Mouse (Mus musculus) CH12.LX (cell line): ENCODE data around the gene Zbtb48. TPM values are rescaled to one million over a fixed set of nuclear protein-coding genes. Genes with fewer than 3 reads are reported as not detected.

Experiments
- DNase-seq: peaks from one replicate; pipeline ENCODE4 v3.0.0-alpha.2; 2013; ENCODE audit errors: extremely low read depth
- H3K27ac ChIP-seq: 2 replicates; pipeline ENCODE4 v1.5.1; 2012; ENCODE audit warnings: low read depth, mild to moderate bottlenecking, control low read depth, moderate library complexity; ENCODE audit not compliant: insufficient read depth
- H3K27me3 ChIP-seq: replicated peaks from 2 replicates; pipeline ENCODE3; 2012; ENCODE audit warnings: inconsistent platforms
- H3K36me3 ChIP-seq, 2 experiments: replicated peaks in 1 of 2; 2 replicates each; pipeline versions ENCODE3 to v1.6.1; 2012; ENCODE audit warnings: inconsistent platforms in 1 of 2, low read length in 1 of 2, mild to moderate bottlenecking in 1 of 2, mixed read lengths in 1 of 2, moderate library complexity in 1 of 2; ENCODE audit not compliant: control insufficient read depth in 1 of 2, insufficient read depth in 1 of 2
- H3K4me1 ChIP-seq, 2 experiments: 2 replicates each; pipeline ENCODE4 v1.6.1; 2012; ENCODE audit warnings: inconsistent platforms in 1 of 2, moderate library complexity in 1 of 2; ENCODE audit not compliant: insufficient read depth in 2 of 2, control insufficient read depth in 1 of 2
- H3K4me2 ChIP-seq: 2 replicates; pipeline ENCODE4 v1.6.1; 2012; ENCODE audit warnings: low read depth, mild to moderate bottlenecking, control low read depth; ENCODE audit not compliant: poor library complexity, insufficient read depth, severe bottlenecking
- H3K4me3 ChIP-seq, 3 experiments: fragments of 150-350 bp in 1 of 3; sonication (generic) in 1 of 3; replicated peaks in 1 of 3; 2 replicates each; pipeline versions ENCODE3 to v1.5.1; 2011 to 2012; ENCODE audit warnings: low read depth in 2 of 3, low read length in 2 of 3, mild to moderate bottlenecking in 2 of 3, moderate library complexity in 2 of 3, control low read depth in 1 of 3, improper control_type of control experiment in 1 of 3, inconsistent platforms in 1 of 3, mixed read lengths in 1 of 3; ENCODE audit not compliant: poor library complexity in 1 of 3
- H3K79me2 ChIP-seq: replicated peaks from 2 replicates; pipeline ENCODE4 v1.6.1; 2012; ENCODE audit warnings: mild to moderate bottlenecking, moderate library complexity; ENCODE audit not compliant: control insufficient read depth, poor library complexity, insufficient read depth, severe bottlenecking; ENCODE audit errors: extremely low read depth
- H3K9ac ChIP-seq: 2 replicates; pipeline ENCODE4 v1.6.1; 2012; ENCODE audit warnings: low read depth, mild to moderate bottlenecking, control low read depth, moderate library complexity; ENCODE audit not compliant: insufficient read depth
- H3K9me3 ChIP-seq: replicated peaks from 2 replicates; pipeline ENCODE3; 2012; ENCODE audit warnings: low read length, inconsistent platforms, mixed read lengths
- BHLHE40 ChIP-seq: IDR thresholded peaks from 2 replicates; pipeline ENCODE4 v1.6.1; 2011; ENCODE audit warnings: mild to moderate bottlenecking, low read depth, low read length, improper control_type of control experiment
- CHD1 ChIP-seq: IDR thresholded peaks from 2 replicates; pipeline ENCODE4 v1.6.1; 2012; ENCODE audit warnings: low read depth, low read length, improper control_type of control experiment, inconsistent platforms
- CHD2 ChIP-seq: IDR thresholded peaks from 2 replicates; pipeline ENCODE4 v1.6.1; 2011; ENCODE audit warnings: low read length, improper control_type of control experiment
- CTCF ChIP-seq, 2 experiments: IDR thresholded peaks in 1 of 2; conservative IDR thresholded peaks in 1 of 2; 2 replicates each; pipeline ENCODE4 v1.5.1; 2011 to 2012; ENCODE audit warnings: low read depth in 2 of 2, low read length in 2 of 2, improper control_type of control experiment in 1 of 2, inconsistent platforms in 1 of 2, mild to moderate bottlenecking in 1 of 2, moderate library complexity in 1 of 2
- EP300 ChIP-seq: IDR thresholded peaks from 2 replicates; pipeline ENCODE4 v1.6.1; 2011; ENCODE audit warnings: low read length, improper control_type of control experiment
- IRF4 ChIP-seq: IDR thresholded peaks from 2 replicates; pipeline ENCODE4 v1.6.1; 2014; ENCODE audit warnings: low read depth, mild to moderate bottlenecking, inconsistent platforms, low read length, improper control_type of control experiment
- JUN ChIP-seq: IDR thresholded peaks from 2 replicates; pipeline ENCODE4 v1.6.1; 2011; ENCODE audit warnings: low read depth, mild to moderate bottlenecking, low read length, improper control_type of control experiment, moderate library complexity; ENCODE audit not compliant: insufficient read depth
- KAT2A ChIP-seq: IDR thresholded peaks from 2 replicates; pipeline ENCODE4 v1.6.1; 2012; ENCODE audit warnings: low read length, improper control_type of control experiment, inconsistent platforms; ENCODE audit not compliant: insufficient replicate concordance
- MAFK ChIP-seq: IDR thresholded peaks from 2 replicates; pipeline ENCODE4 v1.6.1; 2011; ENCODE audit warnings: low read length, improper control_type of control experiment; ENCODE audit not compliant: insufficient replicate concordance
- MYC ChIP-seq: IDR thresholded peaks from 2 replicates; pipeline ENCODE4 v1.6.1; 2011; ENCODE audit warnings: low read depth, mild to moderate bottlenecking, improper control_type of control experiment, low read length
- NELFE ChIP-seq: IDR thresholded peaks from 2 replicates; pipeline ENCODE4 v1.6.1; 2011; ENCODE audit warnings: low read depth, low read length, improper control_type of control experiment
- NRF1 ChIP-seq: IDR thresholded peaks from 2 replicates; pipeline ENCODE4 v1.6.1; 2014; ENCODE audit warnings: low read depth, mild to moderate bottlenecking, inconsistent platforms, low read length, improper control_type of control experiment, moderate library complexity
- RAD21 ChIP-seq: IDR thresholded peaks from 2 replicates; pipeline ENCODE4 v1.6.1; 2011; ENCODE audit warnings: low read depth, mild to moderate bottlenecking, low read length, improper control_type of control experiment, moderate library complexity
- RCOR1 ChIP-seq: conservative IDR thresholded peaks from 2 replicates; pipeline ENCODE4 v1.6.1; 2012; ENCODE audit warnings: low read depth, mild to moderate bottlenecking, inconsistent platforms, low read length, improper control_type of control experiment
- SIN3A ChIP-seq: IDR thresholded peaks from 2 replicates; pipeline ENCODE4 v1.6.1; 2012; ENCODE audit warnings: low read length, improper control_type of control experiment, inconsistent platforms
- SMC3 ChIP-seq: IDR thresholded peaks from 2 replicates; pipeline ENCODE4 v1.6.1; 2011; ENCODE audit warnings: low read depth, low read length, improper control_type of control experiment
- UBTF ChIP-seq: IDR thresholded peaks from 2 replicates; pipeline ENCODE4 v1.6.1; 2012; ENCODE audit warnings: low read depth, mild to moderate bottlenecking, inconsistent platforms, low read length, improper control_type of control experiment, moderate library complexity
- USF2 ChIP-seq: conservative IDR thresholded peaks from 2 replicates; pipeline ENCODE4 v1.6.1; 2011; ENCODE audit warnings: low read depth, low read length, improper control_type of control experiment
- ZC3H11A ChIP-seq: IDR thresholded peaks from 2 replicates; pipeline ENCODE4 v1.6.1; 2012; ENCODE audit warnings: low read depth, mild to moderate bottlenecking, inconsistent platforms, low read length, improper control_type of control experiment
- ZKSCAN1 ChIP-seq: IDR thresholded peaks from 2 replicates; pipeline ENCODE4 v1.6.1; 2012; ENCODE audit warnings: low read depth, inconsistent platforms, low read length, improper control_type of control experiment, borderline replicate concordance
- ZNF384 ChIP-seq: IDR thresholded peaks from 2 replicates; pipeline ENCODE4 v1.6.1; 2012; ENCODE audit warnings: low read depth, low read length, improper control_type of control experiment, inconsistent platforms
- dilution Hi-C: fragments of 300-500 bp; cut with MboI; formaldehyde crosslinking; loops from 2 replicates; pipeline ENCODE4 v1.14.3; 2020; ENCODE audit warnings: low sequenced_read_pairs; ENCODE audit not compliant: extremely low pct_unique_long_range_greater_than_20kb, extremely low pct_ligation_motif_present
- in situ Hi-C: fragments of 300-500 bp; cut with MboI; formaldehyde crosslinking; loops from 3 replicates; pipeline ENCODE4 v1.14.3; 2019; ENCODE audit warnings: low sequenced_read_pairs, low pct_ligation_motif_present, low pct_unique_long_range_greater_than_20kb, mixed read lengths
- polyA plus RNA-seq: library from polyadenylated mRNA; unstranded; fragments of >175 nt; gene quantifications from 2 replicates; pipeline ENCODE4 v1.2.1, GENCODE M21; 2012; ENCODE audit warnings: low read depth; ENCODE audit not compliant: insufficient read length
- total RNA-seq, 2 experiments: library from RNA; depleted of rRNA; stranded (reverse); fragments of 300-350 nt in 1 of 2; fragments of >200 nt in 1 of 2; gene quantifications; 2 replicates each; pipeline ENCODE4 v1.2.3; 2012 to 2014

Gene Zbtb48
- total and polyA plus RNA-seq, 3 experiments, result 7.4 to 13.6 (median 10.5) TPM

- H3K9ac ChIP-seq, result no peak overlapping the region
- H3K27me3 ChIP-seq, result no peaks in the 10 kb centered on the region
- dilution Hi-C loops, result no loop called here
- in situ Hi-C loops, result no loop called here
- DNase-seq, result no peak
- H3K79me2 ChIP-seq, result peaks cover 10% of the 10 kb centered on the region
- TF ChIP-seq EP300, result no peak
- no peak for TF ChIP-seq CHD1
- TF ChIP-seq RAD21, result no peak
- no peak for TF ChIP-seq NELFE
- no peak for TF ChIP-seq BHLHE40
- TF ChIP-seq ZNF384, result no peak
- no peak for TF ChIP-seq ZC3H11A
- no peak for TF ChIP-seq CHD2
- TF ChIP-seq SMC3, result no peak
- TF ChIP-seq IRF4, result no peak
- TF ChIP-seq KAT2A, result no peak
- no peak for TF ChIP-seq CTCF (conservative IDR thresholded peaks at IDR 0.05 in 1 of 2, IDR thresholded peaks at IDR 0.05 in 1 of 2; ENCODE audit: low read depth in 2 of 2, low read length in 2 of 2)
- TF ChIP-seq UBTF, result no peak
- TF ChIP-seq NRF1, result no peak
- TF ChIP-seq MAFK, result no peak
- peaks cover 46 to 65% of the 10 kb centered on the region in 2 experiments for H3K36me3 ChIP-seq
- H3K27ac ChIP-seq, result no peak overlapping the region
- no peak overlapping the region for H3K4me3 ChIP-seq
- H3K4me1 ChIP-seq, result peaks cover 7 to 26% of the 10 kb centered on the region in 2 experiments; a peak in 3 of 4 replicates
- no peaks in the 10 kb centered on the region for H3K9me3 ChIP-seq
- H3K4me2 ChIP-seq, result no peak overlapping the region
These were observed 40.8 kb downstream of the Zbtb48 start for GRCm38 (mm10) chr4:151986650-151987049.

GRCm38 (mm10) chr4:151985886-151986285, 41.6 kb downstream of the Zbtb48 start:
- in situ Hi-C loops, result no loop called here
- Histone ChIP-seq H3K4me1 (peaks cover 7 to 26% of the 10 kb centered on the region in 2 experiments; a peak in 3 of 4 replicates), H3K36me3 (peaks cover 45 to 65% of the 10 kb centered on the region in 2 experiments), H3K27ac (no peak overlapping the region)
- dilution Hi-C loops, result no loop called here
- TF ChIP-seq USF2 (no peak), RCOR1 (no peak), IRF4 (no peak), SIN3A (no peak), JUN (no peak), ZKSCAN1 (no peak), MYC (no peak)
- TF ChIP-seq, all 38 proteins: peak for 0
- no peak overlapping the region for H3K4me3 ChIP-seq
- no peaks in the 10 kb centered on the region for H3K9me3 ChIP-seq
- DNase-seq, result no peak
- H3K4me2 ChIP-seq, result no peak overlapping the region
- no peaks in the 10 kb centered on the region for H3K27me3 ChIP-seq
- no peak overlapping the region for H3K9ac ChIP-seq
- peaks cover 10% of the 10 kb centered on the region for H3K79me2 ChIP-seq
